ENCODE assay signal across 22 mouse cellular contexts in genomic region chr13:34737968-34738698, GRCm38 (mm10). TPM values are rescaled to one million over a fixed set of nuclear protein-coding genes. Genes with fewer than 3 reads are reported as not detected.
DNase-seq lines count a peak whose midpoint lies in the region; ATAC-seq and TF ChIP-seq lines count a peak whose summit lies in the region.
"Had no signal": no experiment of that assay in that cellular context is flagged by ENCODE, and none has a peak within 500 bp of the region (broad histone marks: within the 10 kb centered on the region; RNA-seq: fewer than 3 reads in every experiment).

No protein-coding gene starts in this region.

- no peaks in the 10 kb centered on the region for H3K27me3 ChIP-seq in forebrain, embryonic 16.5 days (replicated peaks; ENCODE audit: control insufficient read depth, insufficient read depth, low read length)
- no peaks in the 10 kb centered on the region for H3K27me3 ChIP-seq in forebrain, embryonic 11.5 days (ENCODE audit: control insufficient read depth, insufficient read depth, low read length)
- H3K27me3 ChIP-seq in midbrain, postnatal 0 days (ENCODE audit: insufficient read depth, low read length): no peaks in the 10 kb centered on the region
- no peaks in the 10 kb centered on the region for H3K27me3 ChIP-seq in midbrain, embryonic 10.5 days (ENCODE audit: low read depth, poor library complexity, severe bottlenecking)
- no peaks in the 10 kb centered on the region for H3K27me3 ChIP-seq in splenic B cell, adult 2 months (ENCODE audit: control insufficient read depth, insufficient read depth, low read length, poor library complexity, severe bottlenecking)
- H3K27me3 ChIP-seq: embryonic facial prominence, embryonic 15.5 days; forebrain, embryonic 13.5 days; limb, embryonic 12.5 days had no signal

- H3K27ac ChIP-seq in forebrain, embryonic 16.5 days (ENCODE audit: low read length): no peak overlapping the region
- H3K27ac ChIP-seq in forebrain, embryonic 11.5 days (ENCODE audit: low read depth, low read length): no peak overlapping the region
- no peak overlapping the region for H3K27ac ChIP-seq in layer of hippocampus, adult 2 months
- no peak overlapping the region for H3K27ac ChIP-seq in midbrain, postnatal 0 days (ENCODE audit: low read depth, low read length)
- H3K27ac ChIP-seq in midbrain, embryonic 10.5 days (replicated peaks): no peak overlapping the region
- H3K27ac ChIP-seq: embryonic facial prominence, embryonic 15.5 days; forebrain, embryonic 13.5 days; gastrocnemius, adult 2 months; heart, embryonic 10.5 days; hindbrain, embryonic 14.5 days; left cerebral cortex, adult 2 months; limb, embryonic 12.5 days had no signal

- H3K9me3 ChIP-seq in forebrain, embryonic 16.5 days (ENCODE audit: control insufficient read depth, low read length): no peaks in the 10 kb centered on the region
- H3K9me3 ChIP-seq in forebrain, embryonic 11.5 days (ENCODE audit: control insufficient read depth, low read length): no peaks in the 10 kb centered on the region; the same call in 1 of the 2 replicates
- H3K9me3 ChIP-seq in midbrain, postnatal 0 days (ENCODE audit: low read length): no peaks in the 10 kb centered on the region
- H3K9me3 ChIP-seq in midbrain, embryonic 10.5 days (replicated peaks): 0 out of 2 replicates have a peak, but pooled peaks cover 3% of the 10 kb centered on the region
- H3K9me3 ChIP-seq: embryonic facial prominence, embryonic 15.5 days; forebrain, embryonic 13.5 days; heart, embryonic 10.5 days had no signal

- no peak overlapping the region for H3K4me2 ChIP-seq in forebrain, embryonic 16.5 days (ENCODE audit: low read length)
- no peak overlapping the region for H3K4me2 ChIP-seq in forebrain, embryonic 11.5 days (ENCODE audit: low read depth, low read length, severe bottlenecking)
- no peak overlapping the region for H3K4me2 ChIP-seq in midbrain, postnatal 0 days (ENCODE audit: low read depth, low read length, poor library complexity, severe bottlenecking)
- H3K4me2 ChIP-seq: embryonic facial prominence, embryonic 15.5 days; forebrain, embryonic 13.5 days; hindbrain, embryonic 14.5 days; limb, embryonic 12.5 days had no signal

- H3K36me3 ChIP-seq in forebrain, embryonic 16.5 days (ENCODE audit: control insufficient read depth, insufficient read depth): no peaks in the 10 kb centered on the region
- no peaks in the 10 kb centered on the region for H3K36me3 ChIP-seq in forebrain, embryonic 11.5 days (ENCODE audit: control insufficient read depth, insufficient read depth, low read length)
- H3K36me3 ChIP-seq in midbrain, postnatal 0 days (ENCODE audit: insufficient read depth, low read length): no peaks in the 10 kb centered on the region
- no peaks in the 10 kb centered on the region for H3K36me3 ChIP-seq in midbrain, embryonic 10.5 days
- H3K36me3 ChIP-seq in splenic B cell, adult 2 months (ENCODE audit: control insufficient read depth, insufficient read depth, low read length, poor library complexity, severe bottlenecking): no peaks in the 10 kb centered on the region
- H3K36me3 ChIP-seq: embryonic facial prominence, embryonic 15.5 days; heart, embryonic 10.5 days; limb, embryonic 12.5 days had no signal

- 48% methylated on average over 7 of the region's 7 CpGs for WGBS in forebrain, embryonic 16.5 days
- WGBS in forebrain, embryonic 11.5 days: 69% methylated on average over 7 of the region's 7 CpGs
- WGBS in midbrain, postnatal 0 days: 59% methylated on average over 7 of the region's 7 CpGs
- 85% methylated on average over 7 of the region's 7 CpGs for WGBS in midbrain, embryonic 10.5 days

- H3K4me1 ChIP-seq in forebrain, embryonic 16.5 days (replicated peaks; ENCODE audit: control insufficient read depth, insufficient read depth, low read length): peaks cover 15% of the 10 kb centered on the region
- no peaks in the 10 kb centered on the region for H3K4me1 ChIP-seq in forebrain, embryonic 11.5 days (replicated peaks; ENCODE audit: control insufficient read depth, insufficient read depth, low read length)
- H3K4me1 ChIP-seq in midbrain, postnatal 0 days (ENCODE audit: insufficient read depth, low read length): 0 out of 2 replicates have a peak, but pooled peaks cover 4% of the 10 kb centered on the region
- H3K4me1 ChIP-seq in midbrain, embryonic 10.5 days: 0 out of 2 replicates have a peak, but pooled peaks cover 2% of the 10 kb centered on the region
- H3K4me1 ChIP-seq: heart, embryonic 10.5 days had no signal

- TF ChIP-seq CTCF in layer of hippocampus, adult 2 months (conservative IDR thresholded peaks at IDR 0.05): peak; percentile 46
- no peak for TF ChIP-seq CTCF in midbrain, postnatal 0 days (IDR thresholded peaks at IDR 0.05)

- peak; percentile 43; the same call in 1 of the 2 replicates for ATAC-seq in forebrain, embryonic 16.5 days
- ATAC-seq in forebrain, embryonic 11.5 days (replicated peaks; ENCODE audit: low FRiP score): no peak
- ATAC-seq in midbrain, postnatal 0 days (ENCODE audit: low FRiP score): no peak
- ATAC-seq: forebrain, embryonic 13.5 days had no signal

- no peak overlapping the region for H3K4me3 ChIP-seq in forebrain, embryonic 16.5 days (replicated peaks; ENCODE audit: low read length)
- H3K4me3 ChIP-seq in forebrain, embryonic 11.5 days (ENCODE audit: low read depth, low read length): no peak overlapping the region
- no peak overlapping the region for H3K4me3 ChIP-seq in layer of hippocampus, adult 2 months
- no peak overlapping the region for H3K4me3 ChIP-seq in midbrain, postnatal 0 days (ENCODE audit: low read depth, low read length)
- no peak overlapping the region for H3K4me3 ChIP-seq in midbrain, embryonic 10.5 days
- H3K4me3 ChIP-seq: embryonic facial prominence, embryonic 15.5 days; forebrain, embryonic 13.5 days; gastrocnemius, adult 2 months; heart, embryonic 10.5 days; left cerebral cortex, adult 2 months; limb, embryonic 12.5 days had no signal

- no peak for DNase-seq in forebrain, embryonic 11.5 days (ENCODE audit: low spot score)
- no peak for DNase-seq in layer of hippocampus, adult 2 months (ENCODE audit: low spot score in 2 of 2)
- DNase-seq in layer of hippocampus, postnatal 14 days (ENCODE audit: low spot score in 2 of 2): no peak
- peak; percentile 13 for DNase-seq in midbrain, postnatal 0 days (ENCODE audit: low spot score)
- DNase-seq in midbrain, embryonic 10.5 days (ENCODE audit: low spot score): no peak
- DNase-seq in splenic B cell, adult 2 months (ENCODE audit: low read depth, low spot score): peak; percentile 60
- no peak for DNase-seq in adrenal gland, adult (ENCODE audit: inconsistent age in 2 of 2, low spot score in 1 of 2)
- DNase-seq: adrenal gland, adult 2 months; cerebellum, adult 11-12 months; gastrocnemius, adult 2 months; kidney, adult 9 months; midbrain, embryonic 14.5 days; right cerebral cortex, postnatal 14 days; thymus, adult 18-20 months had no signal

- no peak overlapping the region for H3K9ac ChIP-seq in forebrain, embryonic 16.5 days (replicated peaks; ENCODE audit: low read depth, low read length)
- H3K9ac ChIP-seq in forebrain, embryonic 11.5 days (ENCODE audit: low read length): no peak overlapping the region
- H3K9ac ChIP-seq in midbrain, postnatal 0 days (replicated peaks; ENCODE audit: low read length, poor library complexity, severe bottlenecking): no peak overlapping the region
- H3K9ac ChIP-seq: embryonic facial prominence, embryonic 15.5 days; forebrain, embryonic 13.5 days; hindbrain, embryonic 14.5 days; limb, embryonic 12.5 days had no signal

RNA-seq across cellular contexts. Expression of gene Fam50b, which starts 3.5 kb away (rescaled TPM):
- not detected in 2 replicates for polyA plus RNA-seq in forebrain, embryonic 16.5 days (2015; fragmentation: Nextera tagmentation; extraction: Ambion mirVana)
- not detected in 2 replicates for polyA plus RNA-seq in forebrain, embryonic 11.5 days (2014; fragmentation: Nextera tagmentation; extraction: Ambion mirVana)
- total RNA-seq in layer of hippocampus, adult 2 months (2021): not detected
- total RNA-seq in layer of hippocampus, postnatal 14 days (2021): not detected
- 0.66 TPM in 1 of 2 replicates, not detected in the other for total RNA-seq in midbrain, postnatal 0 days (2014; rRNA removed)
- polyA plus RNA-seq in midbrain, postnatal 0 days (2015; fragmentation: Nextera tagmentation; extraction: Ambion mirVana): not detected in 2 replicates
- not detected in 2 replicates for polyA plus RNA-seq in midbrain, embryonic 10.5 days (2016; fragmentation: Nextera tagmentation; extraction: Ambion mirVana)
- total RNA-seq: adrenal gland, adult 2 months; gastrocnemius, adult 2 months; layer of hippocampus, adult 18-20 months; left cerebral cortex, adult 2 months had no signal
- polyA plus RNA-seq: adrenal gland, adult 2 months; forebrain, embryonic 13.5 days; heart, embryonic 10.5 days; hindbrain, embryonic 14.5 days; limb, embryonic 12.5 days; midbrain, embryonic 14.5 days had no signal

Comparison
In these comparisons a context has a peak if more than half of its experiments do, and no peak if none do; other contexts are left out.
1. DNase-seq: peak in midbrain, postnatal 0 days (single experiment) and splenic B cell, adult 2 months (single experiment); none in forebrain, embryonic 11.5 days (single experiment), layer of hippocampus, adult 2 months (0 of 2), layer of hippocampus, postnatal 14 days (0 of 2), midbrain, embryonic 10.5 days (single experiment) and adrenal gland, adult (0 of 2).